Mouse (Mus musculus) testis, adult 2 months (tissue): ENCODE results near the gene Gm11096.

Experiments used
- CTCF ChIP-seq: fragments of 200-500 bp; IDR thresholded peaks from 2 replicates; pipeline ENCODE4 v1.5.1; 2012; ENCODE audit warnings: low read depth, mild to moderate bottlenecking, inconsistent platforms, low read length, moderate library complexity; ENCODE audit not compliant: control insufficient read depth, insufficient read depth, insufficient replicate concordance
- POLR2A ChIP-seq: fragments of 200-500 bp; IDR thresholded peaks from 2 replicates; pipeline ENCODE4 v1.6.1; 2012; ENCODE audit warnings: low read depth, mild to moderate bottlenecking, inconsistent platforms, low read length, moderate library complexity; ENCODE audit not compliant: control insufficient read depth

- TF ChIP-seq POLR2A (no peak), CTCF (no peak)
Observed at GRCm38 (mm10) chr17:81393040-81393439, 48.5 kb upstream of the Gm11096 start.
